In the genomic region with DNA sequence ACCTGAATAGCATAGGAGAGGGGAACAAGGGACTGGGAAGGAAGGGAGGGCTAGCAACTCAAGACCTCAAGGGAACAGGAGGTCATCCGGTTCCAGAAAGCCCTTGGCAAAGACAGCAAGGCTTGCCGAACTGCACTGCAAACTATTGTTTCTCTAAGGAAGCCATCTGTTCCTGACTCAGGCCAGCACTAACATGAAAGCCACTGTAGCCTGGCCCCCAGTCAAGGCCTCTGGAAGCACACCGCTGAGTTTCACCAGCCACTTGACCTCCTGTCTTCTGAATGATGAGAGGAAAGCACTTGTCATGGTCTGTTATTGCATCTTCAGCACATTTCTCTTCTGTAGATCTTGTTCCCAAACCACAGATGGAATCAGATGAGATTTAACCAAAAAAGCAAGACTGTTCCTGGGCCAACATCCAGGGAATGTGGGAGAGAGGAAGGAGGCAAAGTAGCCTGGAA, we compare ENCODE assay signal across 11 mouse cellular contexts. TPM values are rescaled to one million over a fixed set of nuclear protein-coding genes. Genes with fewer than 3 reads are reported as not detected.
A peak's percentile ranks its signal among the peaks of the same experiment; 100 is the strongest.
DNase-seq lines count a peak whose midpoint lies in the region; ATAC-seq and TF ChIP-seq lines count a peak whose summit lies in the region.
"Had no signal": no experiment of that assay in that cellular context is flagged by ENCODE, and none has a peak within 500 bp of the region (broad histone marks: within the 10 kb centered on the region; RNA-seq: fewer than 3 reads in every experiment).

No protein-coding gene starts in this region.

- 55% methylated on average over 3 of the region's 3 CpGs for WGBS in heart, embryonic 16.5 days

- no peak overlapping the region for H3K4me2 ChIP-seq in heart, embryonic 16.5 days (ENCODE audit: low read depth, low read length)
- H3K4me2 ChIP-seq: limb, embryonic 12.5 days had no signal

- H3K36me3 ChIP-seq in heart, embryonic 16.5 days (ENCODE audit: control insufficient read depth, insufficient read depth): no peaks in the 10 kb centered on the region
- H3K36me3 ChIP-seq: limb, embryonic 12.5 days had no signal

- H3K27ac ChIP-seq in layer of hippocampus, adult 2 months: peak overlapping the region; percentile 78
- 0 out of 2 replicates have a peak overlapping the region, but pooled peaks have one; percentile 51 for H3K27ac ChIP-seq in heart, embryonic 16.5 days (ENCODE audit: low read length)
- H3K27ac ChIP-seq: limb, embryonic 12.5 days had no signal

- no peak for TF ChIP-seq CTCF in layer of hippocampus, adult 2 months (conservative IDR thresholded peaks at IDR 0.05)

- DNase-seq in layer of hippocampus, adult 2 months (ENCODE audit: low spot score in 2 of 2): peak in 1 of 2 experiments; percentile 26
- DNase-seq in layer of hippocampus, postnatal 10 days (ENCODE audit: low spot score in 2 of 2): no peak
- DNase-seq in brain, adult 2 months (ENCODE audit: low read depth, low spot score): peak; percentile 69
- DNase-seq in lung, postnatal 14 days: peak; percentile 53
- DNase-seq in layer of hippocampus, postnatal 25 days (ENCODE audit: extremely low spot score in 1 of 2, low spot score in 1 of 2): no peak
- DNase-seq in c-Kit-positive CD71-positive TER-119-positive erythroid progenitor cells, embryonic 14.5 days (ENCODE audit: low spot score): no peak
- DNase-seq in right cerebral cortex, adult 2 months (ENCODE audit: low spot score in 2 of 2): no peak
- DNase-seq: cerebellum, adult 11-12 months; midbrain, embryonic 14.5 days had no signal

- ATAC-seq in heart, embryonic 16.5 days (replicated peaks; ENCODE audit: extremely low read depth, insufficient read depth, low FRiP score): peak; percentile 38; the same call in 1 of the 2 replicates

- H3K4me1 ChIP-seq in heart, embryonic 16.5 days (ENCODE audit: control insufficient read depth, insufficient read depth, low read length): no peaks in the 10 kb centered on the region
- H3K4me1 ChIP-seq: limb, embryonic 12.5 days had no signal

- no peak overlapping the region for H3K9ac ChIP-seq in heart, embryonic 16.5 days (ENCODE audit: low read length)
- H3K9ac ChIP-seq: limb, embryonic 12.5 days had no signal

- H3K9me3 ChIP-seq in heart, embryonic 16.5 days (replicated peaks; ENCODE audit: control insufficient read depth, low read length): no peaks in the 10 kb centered on the region
- H3K9me3 ChIP-seq: limb, embryonic 12.5 days had no signal

- no peaks in the 10 kb centered on the region for H3K27me3 ChIP-seq in heart, embryonic 16.5 days (ENCODE audit: control insufficient read depth, insufficient read depth, low read length)
- H3K27me3 ChIP-seq: limb, embryonic 12.5 days had no signal

- H3K4me3 ChIP-seq in layer of hippocampus, adult 2 months: no peak overlapping the region
- H3K4me3 ChIP-seq in heart, embryonic 16.5 days (ENCODE audit: low read length): no peak overlapping the region
- H3K4me3 ChIP-seq: limb, embryonic 12.5 days had no signal

RNA-seq across cellular contexts. Expression of gene Nxt1, which starts 45.4 kb away (rescaled TPM):
- 10 to 100 TPM; 12.0 to 14.3 TPM for total RNA-seq in layer of hippocampus, adult 2 months (2021)
- total RNA-seq in layer of hippocampus, postnatal 10 days (2021): 10 to 100 TPM; 10.1 to 12.6 TPM
- polyA plus RNA-seq in heart, embryonic 16.5 days (2015; fragmentation: Nextera tagmentation; extraction: Ambion mirVana): 50.5 and 61.3 TPM in 2 replicates
- 10 to 100 TPM; 11.2 to 16.0 TPM for total RNA-seq in layer of hippocampus, postnatal 25 days (2021)

RNA-seq across cellular contexts. Expression of gene Gzf1, which starts 53.8 kb away (rescaled TPM):
- 10 to 100 TPM; 29.1 to 33.3 TPM for total RNA-seq in layer of hippocampus, adult 2 months (2021)
- 10 to 100 TPM; 24.0 to 26.2 TPM for total RNA-seq in layer of hippocampus, postnatal 10 days (2021)
- 15.9 and 17.5 TPM in 2 replicates for polyA plus RNA-seq in heart, embryonic 16.5 days (2015; fragmentation: Nextera tagmentation; extraction: Ambion mirVana)
- 10 to 100 TPM; 30.4 to 32.4 TPM for total RNA-seq in layer of hippocampus, postnatal 25 days (2021)

Comparison
In these comparisons a context has a peak if more than half of its experiments do, and no peak if none do; other contexts are left out.
1. DNase-seq: peak in brain, adult 2 months (single experiment) and lung, postnatal 14 days (single experiment); none in layer of hippocampus, postnatal 10 days (0 of 2), layer of hippocampus, postnatal 25 days (0 of 2), c-Kit-positive CD71-positive TER-119-positive erythroid progenitor cells, embryonic 14.5 days (single experiment) and right cerebral cortex, adult 2 months (0 of 2).